Mouse (Mus musculus) brain, embryonic 14.5 days (tissue): ENCODE data around the gene Ncf2.

ENCODE experiments used
- CTCF ChIP-seq: fragments of 200-500 bp; IDR thresholded peaks from 2 replicates; pipeline ENCODE4 v1.5.1; 2012; ENCODE audit warnings: inconsistent platforms, mild to moderate bottlenecking, moderate library complexity, borderline replicate concordance; ENCODE audit not compliant: insufficient read depth, insufficient read length; ENCODE audit errors: extremely low read depth
- POLR2A ChIP-seq: fragments of 200-500 bp; IDR thresholded peaks from 2 replicates; pipeline ENCODE4 v1.6.1; 2012; ENCODE audit warnings: mild to moderate bottlenecking, inconsistent platforms, borderline replicate concordance; ENCODE audit not compliant: poor library complexity, insufficient read depth, insufficient read length, severe bottlenecking; ENCODE audit errors: extremely low read depth

DNA sequence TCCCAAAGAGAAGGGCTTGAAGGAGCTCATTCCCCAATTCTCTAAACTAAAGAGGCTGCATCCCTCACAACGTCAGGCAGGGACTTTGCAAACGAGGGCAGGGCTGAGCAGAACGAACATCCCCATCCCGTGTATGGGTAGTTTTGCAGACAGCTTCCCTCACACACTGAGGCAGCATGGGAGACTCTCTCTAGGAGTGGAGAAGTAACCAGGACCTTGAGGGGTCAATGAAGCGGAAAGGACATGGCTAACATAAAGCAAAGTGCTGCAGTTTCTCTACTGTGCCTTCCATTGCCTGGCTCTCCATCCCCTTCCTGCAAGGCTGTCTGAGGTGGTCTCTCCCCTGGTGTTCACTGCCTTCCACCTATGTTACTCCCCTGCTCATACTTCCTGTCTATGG is 28.2 kb downstream of the Ncf2 start:
- TF ChIP-seq CTCF (no peak), POLR2A (no peak)
